Mouse (Mus musculus): ENCODE data around the gene Cd300ld. TPM values are rescaled to one million over a fixed set of nuclear protein-coding genes. Genes with fewer than 3 reads are reported as not detected.

The Cd300ld gene
- polyA plus RNA-seq, 1 experiment from 2014 or later = 0.11 TPM

GRCm38 (mm10) chr11:114933591-114933990, 56.1 kb downstream of the Cd300ld start:
- H3K36me3 ChIP-seq = no peaks in the 10 kb centered on the region
- 84% methylated on average over 4 of the region's 4 CpGs for WGBS
- H3K27ac ChIP-seq (replicated peaks) = no peak overlapping the region
- H3K9ac ChIP-seq (replicated peaks) = no peak overlapping the region
- no peaks in the 10 kb centered on the region for H3K4me1 ChIP-seq
- H3K27me3 ChIP-seq = no peaks in the 10 kb centered on the region
- no peak for ATAC-seq (ENCODE audit: low FRiP score, low read depth)
- H3K9me3 ChIP-seq = no peaks in the 10 kb centered on the region
- no peak overlapping the region for H3K4me3 ChIP-seq
- no peak overlapping the region for H3K4me2 ChIP-seq (replicated peaks)

Other genes with a start within 250 kb of the Cd300ld start
- 0.45 and 0.73 TPM in 2 replicates for gene Kif19a, start 224.5 kb downstream of the Cd300ld start, polyA plus RNA-seq (2016; fragmentation: Nextera tagmentation; extraction: Ambion mirVana)
- gene Btbd17, start 194.0 kb downstream of the Cd300ld start, polyA plus RNA-seq (2016; fragmentation: Nextera tagmentation; extraction: Ambion mirVana) = 61.0 and 68.5 TPM in 2 replicates
- gene Gpr142, start 191.0 kb downstream of the Cd300ld start, polyA plus RNA-seq (2016; fragmentation: Nextera tagmentation; extraction: Ambion mirVana) = not detected in 2 replicates
- 10.4 and 16.8 TPM in 2 replicates for gene Gprc5c, start 138.8 kb downstream of the Cd300ld start, polyA plus RNA-seq (2016; fragmentation: Nextera tagmentation; extraction: Ambion mirVana)
- gene Cd300a, start 99.9 kb downstream of the Cd300ld start, polyA plus RNA-seq (2016; fragmentation: Nextera tagmentation; extraction: Ambion mirVana) = 0.71 and 0.97 TPM in 2 replicates
- 0.08 TPM in 1 of 2 replicates, not detected in the other for gene Cd300lb, start 55.5 kb downstream of the Cd300ld start, polyA plus RNA-seq (2016; fragmentation: Nextera tagmentation; extraction: Ambion mirVana)
- not detected in 2 replicates for gene Cd300c, start 20.8 kb downstream of the Cd300ld start, polyA plus RNA-seq (2016; fragmentation: Nextera tagmentation; extraction: Ambion mirVana)
- 0.85 and 1.2 TPM in 2 replicates for gene Cd300c2, start 12.0 kb upstream of the Cd300ld start, polyA plus RNA-seq (2016; fragmentation: Nextera tagmentation; extraction: Ambion mirVana)
- not detected in 2 replicates for gene Cd300ld2, start 26.3 kb upstream of the Cd300ld start, polyA plus RNA-seq (2016; fragmentation: Nextera tagmentation; extraction: Ambion mirVana)
- not detected in 2 replicates for gene Cd300ld4, start 37.1 kb upstream of the Cd300ld start, polyA plus RNA-seq (2016; fragmentation: Nextera tagmentation; extraction: Ambion mirVana)
- gene Cd300ld5, start 47.8 kb upstream of the Cd300ld start, polyA plus RNA-seq (2016; fragmentation: Nextera tagmentation; extraction: Ambion mirVana) = not detected in 2 replicates
- gene Cd300ld3, start 58.5 kb upstream of the Cd300ld start, polyA plus RNA-seq (2016; fragmentation: Nextera tagmentation; extraction: Ambion mirVana) = not detected in 2 replicates
- gene Cd300e, start 72.3 kb upstream of the Cd300ld start, polyA plus RNA-seq (2016; fragmentation: Nextera tagmentation; extraction: Ambion mirVana) = not detected in 2 replicates
- 1.5 TPM in 2 replicates for gene Rab37, start 101.5 kb upstream of the Cd300ld start, polyA plus RNA-seq (2016; fragmentation: Nextera tagmentation; extraction: Ambion mirVana)
- 0.15 and 0.24 TPM in 2 replicates for gene Cd300lf, start 144.1 kb upstream of the Cd300ld start, polyA plus RNA-seq (2016; fragmentation: Nextera tagmentation; extraction: Ambion mirVana)
- gene Slc9a3r1, start 173.4 kb upstream of the Cd300ld start, polyA plus RNA-seq (2016; fragmentation: Nextera tagmentation; extraction: Ambion mirVana) = 34.3 and 34.6 TPM in 2 replicates
- gene Tmem104, start 197.6 kb upstream of the Cd300ld start, polyA plus RNA-seq (2016; fragmentation: Nextera tagmentation; extraction: Ambion mirVana) = 7.9 and 9.2 TPM in 2 replicates
- gene Nat9, start 197.9 kb upstream of the Cd300ld start, polyA plus RNA-seq (2016; fragmentation: Nextera tagmentation; extraction: Ambion mirVana) = 18.5 and 19.2 TPM in 2 replicates

Measured in midbrain, embryonic 12.5 days (tissue).